Mouse (Mus musculus) megakaryocyte progenitor cell, adult 5-6 weeks (primary cell): ENCODE data around the gene Wwc2. TPM values are rescaled to one million over a fixed set of nuclear protein-coding genes. Genes with fewer than 3 reads are reported as not detected.

Experiments used
- ATAC-seq: replicated peaks from 2 replicates; pipeline ENCODE4 v1.8.0; 2016; ENCODE audit warnings: mild to moderate bottlenecking, moderate TSS enrichment, inconsistent platforms; ENCODE audit not compliant: poor library complexity
- total RNA-seq, 2 experiments: library from RNA; stranded (forward) in 1 of 2; stranded (reverse) in 1 of 2; fragments of 157-497, 149-512 nt in 1 of 2; fragments of 200-1000 nt in 1 of 2; gene quantifications; 2 replicates each; pipeline versions ENCODE4 v1.2.3 to v1.2.4; 2015 to 2017

Gene Wwc2
- total RNA-seq, 2 experiments from 2014 or later, result 5.2 to 6.3 TPM

DNA sequence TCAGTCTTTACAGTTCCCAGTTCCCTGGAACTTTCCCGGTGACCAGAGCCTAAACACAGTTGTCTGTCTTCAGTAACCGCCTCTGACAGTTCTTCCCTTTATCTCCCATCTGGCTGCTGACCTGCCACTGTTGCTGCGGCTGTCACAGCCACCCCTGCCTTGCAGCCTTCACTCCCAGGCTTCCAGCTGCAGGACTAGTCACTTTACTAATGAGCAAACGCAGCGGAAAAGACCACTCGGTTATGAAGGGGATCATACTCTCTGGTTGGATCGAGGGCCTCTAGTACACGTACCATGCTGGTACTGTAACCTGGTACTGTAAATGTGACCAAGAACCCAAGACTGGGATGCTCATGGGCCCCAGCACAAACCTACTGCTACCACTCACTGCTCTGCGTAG is 83.7 kb downstream of the Wwc2 start:
- no peak for ATAC-seq

DNA sequence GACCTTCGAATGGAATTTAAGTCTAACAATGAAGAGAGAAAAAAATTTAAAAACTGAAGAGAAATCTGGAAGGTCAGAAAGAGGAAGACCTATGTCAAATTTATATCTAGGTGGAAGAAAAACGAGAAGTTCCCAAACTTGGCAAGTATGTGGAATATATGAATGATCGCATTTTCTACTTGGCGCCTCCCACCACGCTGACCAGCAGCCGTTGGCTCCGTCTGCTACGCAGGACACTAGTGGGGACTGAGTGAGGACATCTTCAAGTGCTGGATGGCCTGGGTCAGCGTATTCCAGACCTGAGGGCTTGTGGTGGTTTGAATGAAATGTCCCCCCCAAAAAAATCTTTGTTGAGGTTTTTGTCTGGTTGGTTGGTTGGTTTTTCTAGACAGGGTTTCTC is 84.6 kb downstream of the Wwc2 start:
- ATAC-seq, result 0 out of 2 replicates have a peak, but pooled peaks have one; percentile 54

DNA sequence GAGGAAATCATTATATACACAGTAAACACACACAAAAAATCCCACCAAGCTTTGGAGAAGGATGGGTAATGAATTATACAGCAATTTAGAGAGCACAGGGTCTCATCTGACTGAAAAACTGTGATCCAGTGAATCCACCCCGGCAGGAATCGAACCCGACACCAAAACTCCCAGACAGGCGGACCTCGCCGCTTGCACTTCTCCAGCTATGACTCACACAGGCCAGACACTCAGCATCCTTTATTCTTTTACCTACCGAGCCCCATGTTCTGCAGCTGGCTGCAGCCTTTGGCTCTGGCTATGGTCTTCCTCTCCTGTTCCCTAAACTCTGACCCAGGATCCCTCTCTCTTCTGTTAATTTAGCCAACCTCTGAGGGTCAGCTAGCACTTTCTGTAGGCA is 85.5 kb downstream of the Wwc2 start:
- no peak for ATAC-seq

DNA sequence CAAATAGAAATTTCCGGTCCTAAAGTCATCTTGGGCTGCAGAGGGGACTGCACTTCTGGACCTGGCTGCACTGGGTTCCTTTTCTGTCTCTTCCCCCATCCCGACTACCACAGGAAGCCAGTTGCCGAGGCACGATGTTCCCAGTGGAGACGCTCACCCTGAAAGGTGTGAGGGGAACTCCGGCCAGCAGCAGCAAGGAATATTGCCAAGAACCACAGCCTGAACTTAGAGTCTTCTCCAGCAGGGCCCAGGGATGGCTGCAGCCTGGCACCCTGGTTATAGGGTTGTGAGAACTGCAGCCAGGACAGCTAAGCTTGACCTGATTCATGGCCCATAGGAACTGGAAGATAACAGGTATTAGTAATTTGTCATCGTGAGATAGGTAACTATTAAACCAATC is 86.7 kb downstream of the Wwc2 start:
- ATAC-seq, result no peak

DNA sequence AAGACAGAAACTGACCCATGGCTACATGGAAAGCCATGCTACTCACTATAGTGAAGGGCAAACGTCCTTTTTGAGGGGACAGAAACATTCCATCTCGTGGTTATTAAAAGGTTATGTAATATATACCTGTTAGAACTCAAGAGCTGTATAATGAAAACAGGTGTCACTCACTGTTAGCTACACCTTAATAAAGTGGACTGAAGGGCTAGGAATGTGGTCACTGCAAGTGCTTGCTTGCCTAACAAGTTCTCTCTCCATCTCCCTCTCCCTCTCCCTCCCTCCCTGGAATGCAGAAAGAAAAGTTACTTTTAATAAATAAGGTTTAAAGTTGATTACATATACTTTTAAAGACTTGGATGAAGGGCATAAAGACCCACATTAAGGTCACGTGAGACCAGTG is 88.0 kb downstream of the Wwc2 start:
- no peak for ATAC-seq

DNA sequence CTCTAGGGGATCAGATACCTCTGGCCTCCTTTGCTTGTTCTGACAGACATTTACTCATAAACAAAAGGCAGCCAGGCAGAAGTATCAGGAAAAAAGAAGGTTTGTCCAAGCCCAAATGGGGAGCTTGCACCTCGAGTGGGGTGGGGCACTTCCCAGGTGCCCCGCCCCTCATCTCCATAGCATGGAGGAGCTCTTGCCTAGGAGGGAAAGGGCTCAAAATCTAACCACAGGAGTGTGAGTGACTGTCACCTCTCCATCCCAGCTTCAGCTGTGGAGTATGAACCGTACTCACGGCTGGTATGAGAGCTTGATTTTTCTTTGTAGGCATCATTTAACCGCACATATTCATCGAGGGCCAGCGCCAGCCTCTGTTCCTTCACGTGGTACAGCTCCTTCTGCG is 90.4 kb downstream of the Wwc2 start:
- ATAC-seq, result no peak

DNA sequence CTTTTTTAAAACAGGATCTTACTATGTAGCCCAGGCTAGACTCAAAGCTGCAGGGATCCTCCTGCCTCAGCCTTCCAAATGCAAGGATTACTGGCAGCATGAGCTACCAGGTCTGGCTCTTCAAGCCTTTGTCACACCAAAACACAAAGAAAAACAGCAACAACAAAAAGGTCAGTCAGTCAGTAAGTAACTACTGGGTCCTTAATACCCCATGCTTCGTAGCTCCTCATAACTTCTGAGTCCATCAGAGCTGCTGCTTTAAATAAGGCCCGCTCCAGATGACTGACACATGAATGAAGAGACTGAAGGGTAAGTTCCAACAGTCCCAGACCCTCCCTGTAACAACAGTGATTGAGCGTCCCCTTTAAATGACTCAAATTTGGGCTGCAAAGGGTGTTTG is 90.8 kb downstream of the Wwc2 start:
- ATAC-seq, result no peak

DNA sequence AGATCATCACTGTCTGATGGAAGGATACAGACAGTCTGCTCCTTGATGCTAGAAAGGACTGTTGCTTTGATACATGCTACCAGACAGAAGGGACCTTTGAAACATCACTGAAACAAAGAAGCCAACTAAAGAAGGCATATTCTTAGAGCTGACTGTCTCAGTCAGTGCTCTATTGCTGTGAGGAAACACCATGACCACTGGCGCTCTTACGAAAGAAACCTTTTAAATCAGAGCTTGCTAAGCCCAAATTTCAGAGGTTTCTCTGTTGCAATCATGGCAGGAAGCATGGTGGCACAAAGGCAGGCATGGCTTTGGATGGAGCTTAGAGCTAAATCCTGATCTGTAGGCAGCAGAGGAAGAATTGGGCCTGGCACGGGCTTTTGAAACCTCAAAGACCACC is 98.3 kb downstream of the Wwc2 start:
- peak; percentile 63 for ATAC-seq

DNA sequence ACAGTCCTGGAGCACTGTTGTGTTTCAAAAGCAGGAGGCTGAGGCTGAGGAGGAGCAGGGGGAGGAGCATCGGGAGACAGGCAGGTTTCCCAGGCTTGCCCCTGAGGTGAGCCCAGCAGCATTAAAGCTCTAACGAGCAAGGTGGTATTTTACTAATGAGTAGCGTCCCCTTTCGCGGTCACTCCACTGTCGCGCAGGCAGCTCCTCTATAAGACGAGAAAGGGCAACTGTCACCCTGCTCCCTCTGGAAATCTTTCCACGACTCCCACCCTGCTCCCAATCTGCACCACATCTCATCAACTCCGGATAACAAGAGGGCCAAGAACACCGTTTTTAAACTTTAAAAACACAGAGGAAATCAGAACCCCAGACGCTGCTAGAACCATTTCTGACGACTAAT is 99.1 kb downstream of the Wwc2 start:
- ATAC-seq, result no peak

DNA sequence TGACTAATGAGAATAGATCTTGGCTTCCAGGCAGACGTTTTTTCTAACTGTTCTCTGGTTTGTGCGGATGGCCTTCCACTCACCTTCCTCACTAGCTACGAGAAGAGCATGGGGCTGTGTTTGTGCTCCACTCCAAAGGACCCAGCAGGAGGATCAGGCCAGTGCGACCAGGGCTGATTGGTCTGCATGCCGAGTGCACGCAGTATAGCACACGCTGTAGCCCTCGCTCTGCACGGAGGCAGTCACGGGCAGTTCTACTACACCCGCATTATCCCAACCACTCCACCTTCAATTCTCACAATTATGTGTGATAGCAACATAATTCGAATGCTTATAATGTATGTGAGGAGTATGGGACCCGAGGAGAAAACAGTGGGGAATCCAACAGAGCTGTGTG is 99.9 kb downstream of the Wwc2 start:
- ATAC-seq, result no peak

DNA sequence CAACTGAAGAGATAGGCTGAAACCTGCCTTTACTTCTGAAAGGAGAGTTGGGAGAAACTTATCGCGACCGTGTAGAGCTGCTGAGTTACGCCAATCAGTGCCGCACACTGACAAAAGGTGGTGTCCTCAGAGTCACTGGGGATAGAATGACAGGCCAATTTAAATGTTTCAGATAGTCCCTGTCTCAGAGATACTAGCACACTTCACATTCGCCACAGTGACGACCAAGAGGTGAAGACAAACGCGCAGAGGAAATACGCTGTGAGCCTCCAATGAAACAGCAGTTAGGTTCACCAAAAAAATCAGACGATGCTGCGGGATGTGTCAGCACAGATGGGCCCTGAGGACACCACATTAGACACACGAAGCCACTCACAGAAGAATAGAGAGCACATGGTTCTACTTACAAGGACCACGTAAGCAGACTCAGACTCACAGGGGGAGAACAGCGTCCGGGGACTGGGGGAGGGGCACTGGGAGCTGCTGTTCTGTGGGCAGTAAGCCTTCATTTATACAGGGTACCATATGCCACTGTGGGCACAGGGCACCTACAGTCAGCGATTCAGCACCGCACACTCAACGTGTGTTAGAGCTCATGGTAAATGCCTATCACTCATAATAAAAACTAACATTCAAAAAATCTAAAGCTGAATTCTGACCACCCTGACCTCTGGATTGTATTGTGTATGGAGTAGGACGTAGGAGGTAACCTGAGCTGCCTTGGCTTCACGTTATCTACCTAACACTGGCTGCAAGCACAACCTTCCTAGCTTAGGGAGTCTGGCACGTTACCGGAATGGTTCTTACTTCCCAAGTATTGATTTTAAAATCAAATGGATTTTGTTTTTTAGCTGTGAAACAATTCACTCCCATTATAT is 100.5 kb downstream of the Wwc2 start:
- ATAC-seq, result no peak

DNA sequence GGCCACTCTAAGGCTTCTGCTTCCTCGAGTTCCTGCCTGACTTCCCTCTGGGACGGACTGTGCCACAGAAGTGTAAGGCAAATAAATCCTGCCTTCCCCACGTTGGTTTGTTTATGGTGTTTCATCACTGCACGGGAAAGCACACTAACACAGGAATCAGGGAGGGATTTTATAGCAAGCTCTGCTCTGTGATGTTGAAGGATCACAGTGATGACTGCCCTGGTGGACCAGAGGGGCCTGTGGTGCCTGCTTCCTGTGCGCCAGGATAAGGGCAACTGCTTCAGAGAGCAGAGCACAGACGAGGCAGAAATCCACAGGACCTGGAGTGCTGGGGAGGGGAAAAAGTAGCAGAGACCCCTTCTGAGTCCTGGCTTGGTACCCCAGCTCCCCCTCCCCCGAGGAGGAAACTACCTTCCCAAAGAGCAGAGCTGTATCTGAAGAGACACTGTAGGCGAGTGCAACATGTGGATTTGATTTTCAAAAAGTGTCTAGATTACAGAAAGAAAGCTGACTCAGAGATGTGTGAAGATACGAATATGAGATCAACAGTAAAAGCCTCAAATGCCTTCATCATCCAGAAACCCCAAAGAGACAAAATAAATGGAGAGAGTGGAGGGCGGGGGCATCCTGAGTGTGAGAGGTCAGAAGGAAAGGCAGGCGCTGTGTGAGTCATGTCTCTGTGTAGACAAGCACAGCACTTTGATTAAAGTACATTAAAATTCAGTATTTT is 101.7 kb downstream of the Wwc2 start:
- ATAC-seq, result no peak

DNA sequence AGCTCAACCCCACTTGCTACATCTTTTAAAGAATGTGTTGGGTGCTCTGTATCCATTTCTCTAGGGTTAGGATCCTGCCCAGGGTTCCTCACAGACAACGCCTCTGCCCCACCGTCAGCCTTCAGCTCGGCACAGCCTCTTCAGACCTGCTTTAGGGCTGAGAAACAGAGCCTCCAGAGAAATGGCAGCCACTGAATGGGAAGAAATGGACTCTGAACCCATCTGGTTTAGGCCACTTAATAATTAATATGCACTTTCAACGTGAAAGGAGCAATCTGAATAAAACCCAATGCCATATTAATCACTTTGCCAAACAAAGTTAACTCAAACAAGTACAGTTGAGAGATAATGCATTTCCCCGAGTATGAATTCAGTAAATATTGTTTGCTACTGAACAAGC is 106.4 kb downstream of the Wwc2 start:
- no peak for ATAC-seq

DNA sequence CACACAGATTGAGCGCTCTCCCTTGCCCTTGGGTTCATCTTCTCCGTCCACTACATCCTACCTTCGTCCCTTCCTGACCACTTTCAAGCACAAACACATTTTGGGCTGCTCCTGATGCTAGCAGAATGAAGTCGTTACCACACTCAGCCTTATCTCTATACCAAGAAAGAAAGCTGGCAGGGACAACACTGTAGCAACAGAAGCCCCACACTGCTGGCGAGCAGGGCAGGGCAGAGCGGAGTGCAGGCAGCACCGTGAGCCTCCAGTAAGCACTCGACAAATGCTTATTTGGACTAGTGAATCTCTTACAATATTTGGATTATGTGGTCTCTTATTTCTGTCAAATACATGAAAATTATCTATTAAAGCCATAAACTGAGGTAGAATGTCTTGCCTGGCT is 107.0 kb downstream of the Wwc2 start:
- peak; percentile 55 for ATAC-seq

DNA sequence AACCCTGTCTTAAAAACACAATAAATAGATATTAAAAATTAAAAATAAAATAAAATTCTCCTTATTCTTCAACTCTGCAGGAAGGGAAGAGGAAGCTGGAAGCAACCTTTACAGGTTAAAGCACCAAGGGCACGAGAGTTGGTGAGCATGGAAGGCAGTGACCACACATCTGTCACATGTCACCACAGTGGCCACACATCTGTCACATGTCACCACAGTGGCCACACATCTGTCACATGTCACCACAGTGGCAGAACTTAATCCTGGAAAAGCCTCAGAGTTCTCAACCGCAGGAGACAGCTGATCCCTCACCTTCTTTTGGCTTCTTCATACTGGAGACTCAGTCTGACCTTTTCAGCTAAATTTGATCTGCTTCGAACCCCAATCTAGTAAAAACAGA is 112.2 kb downstream of the Wwc2 start:
- ATAC-seq, result peak; percentile 52

DNA sequence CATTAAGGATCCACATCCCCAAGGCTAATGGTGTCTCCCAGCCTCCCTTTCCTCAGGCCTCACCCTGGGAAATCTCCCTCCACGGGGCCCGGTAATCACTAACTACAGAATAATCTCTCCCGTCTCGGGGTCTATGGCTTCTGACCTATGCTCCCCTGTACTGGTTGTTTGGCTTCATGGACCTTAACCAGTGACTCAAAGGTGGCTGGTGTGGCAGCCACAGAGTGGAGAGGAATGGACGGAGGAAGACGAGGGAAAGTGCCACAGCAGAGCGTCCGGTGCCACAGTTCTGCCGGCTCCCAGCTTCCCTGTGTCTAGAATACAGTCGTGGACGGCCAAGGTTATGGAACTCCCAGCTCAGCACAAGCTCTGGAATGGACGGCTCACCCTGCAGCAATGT is 114.9 kb downstream of the Wwc2 start:
- no peak for ATAC-seq

DNA sequence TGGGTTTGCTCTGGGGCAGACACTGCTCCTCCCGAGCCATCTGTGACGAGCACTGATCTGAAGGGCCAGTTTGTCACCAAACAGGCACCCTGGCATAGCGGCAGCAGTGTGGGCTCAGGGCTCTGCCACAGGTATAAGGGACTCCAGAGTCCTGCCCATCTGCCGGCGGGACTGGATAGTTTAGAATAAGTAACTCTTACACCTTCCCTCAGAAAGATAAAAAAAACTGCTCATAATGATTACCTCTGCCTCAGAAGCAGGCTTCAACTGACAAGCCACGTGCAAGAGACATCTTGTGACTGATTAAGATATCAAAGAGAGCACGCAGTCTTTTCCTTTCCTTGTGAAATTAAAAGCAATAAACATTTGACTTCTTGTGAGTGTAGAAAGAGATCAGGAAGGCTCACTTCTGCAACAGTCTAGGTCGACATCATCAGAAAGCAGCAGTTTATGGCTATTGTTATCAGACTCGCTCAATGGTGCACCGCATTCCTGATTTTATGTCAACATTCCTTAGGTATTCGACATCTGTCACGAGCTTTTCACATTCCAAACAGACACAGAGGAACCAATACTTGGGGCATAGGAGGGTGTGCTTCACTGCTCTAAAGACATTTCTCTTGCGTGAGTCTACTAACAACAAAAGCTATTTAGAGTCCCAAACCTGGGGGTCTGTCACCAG is 116.1 kb downstream of the Wwc2 start:
- ATAC-seq, result peak; percentile 13; the same call in 1 of the 2 replicates

DNA sequence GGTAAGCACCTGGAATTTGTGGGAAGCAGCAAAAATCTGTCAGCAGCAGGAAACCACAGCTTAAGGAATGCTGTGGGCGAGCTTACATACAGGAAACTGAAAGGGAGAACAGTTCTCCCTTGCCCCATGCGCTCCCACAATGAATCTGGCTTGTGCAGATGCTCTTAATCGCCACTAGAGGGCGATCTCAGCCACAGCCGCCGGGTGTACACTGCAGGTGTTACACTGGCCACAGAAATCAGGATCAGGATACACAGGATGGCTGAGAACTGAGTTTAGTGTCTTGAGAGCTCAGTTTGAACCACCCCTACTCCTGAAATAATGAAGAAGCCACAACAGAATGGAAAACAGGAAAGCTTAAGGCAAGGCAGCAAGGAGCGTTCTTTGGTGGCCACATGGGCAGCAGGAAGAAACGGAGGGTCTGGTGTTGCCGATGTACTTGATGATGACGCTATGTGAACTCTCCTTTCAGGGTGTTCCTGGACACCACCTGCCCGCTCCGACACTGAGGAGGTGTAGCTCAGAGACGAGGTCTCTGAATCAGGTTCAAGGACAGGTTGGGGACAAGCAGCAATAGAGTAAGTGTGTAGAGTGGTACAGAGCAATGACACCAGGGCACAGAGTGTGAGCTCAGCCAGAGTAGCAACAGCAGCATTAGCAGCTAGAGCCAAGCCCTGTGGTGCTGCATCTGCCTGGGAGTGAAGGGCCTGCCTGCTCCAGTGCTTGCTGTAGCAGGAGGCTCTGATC is 118.2 kb downstream of the Wwc2 start:
- ATAC-seq, result peak; percentile 91

DNA sequence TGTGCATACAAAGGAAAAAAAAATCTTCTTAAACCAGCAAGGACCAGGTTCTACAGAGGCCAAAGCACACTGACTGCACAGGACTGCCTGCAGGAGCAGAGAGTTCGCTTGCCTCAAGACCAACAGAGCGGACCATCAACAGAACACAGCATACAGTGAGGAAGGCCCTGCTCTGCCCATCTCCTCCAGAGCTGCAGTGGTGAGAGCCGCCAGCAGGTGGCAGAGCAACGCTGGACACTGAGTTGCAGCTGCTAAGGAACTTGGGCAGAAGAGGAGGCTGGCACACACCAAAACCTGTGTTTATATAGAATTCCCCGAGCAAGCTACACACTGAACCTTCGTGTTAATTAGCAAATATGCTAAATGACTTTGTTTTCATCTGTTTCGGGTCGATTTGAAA is 123.7 kb downstream of the Wwc2 start:
- ATAC-seq, result peak; percentile 98

DNA sequence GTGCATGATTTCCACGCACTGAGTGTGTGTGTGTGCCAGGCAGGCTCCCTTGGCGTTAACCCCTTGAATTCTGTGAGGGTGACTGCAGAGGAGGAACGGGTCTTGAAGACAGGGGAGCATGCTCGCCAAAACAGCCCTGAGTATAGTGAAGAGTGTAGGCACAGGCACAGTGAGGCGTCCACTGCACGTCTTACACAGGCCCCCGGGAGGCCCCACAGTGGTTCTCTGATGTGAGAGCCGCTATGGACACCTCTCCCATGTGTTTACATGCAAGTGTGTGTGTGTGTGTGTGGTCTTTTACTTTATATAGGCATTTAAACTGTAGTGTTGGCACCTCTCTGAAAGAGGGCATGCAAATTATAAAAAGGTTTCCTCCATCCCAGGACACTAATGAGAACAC is 124.2 kb downstream of the Wwc2 start:
- ATAC-seq, result no peak

DNA sequence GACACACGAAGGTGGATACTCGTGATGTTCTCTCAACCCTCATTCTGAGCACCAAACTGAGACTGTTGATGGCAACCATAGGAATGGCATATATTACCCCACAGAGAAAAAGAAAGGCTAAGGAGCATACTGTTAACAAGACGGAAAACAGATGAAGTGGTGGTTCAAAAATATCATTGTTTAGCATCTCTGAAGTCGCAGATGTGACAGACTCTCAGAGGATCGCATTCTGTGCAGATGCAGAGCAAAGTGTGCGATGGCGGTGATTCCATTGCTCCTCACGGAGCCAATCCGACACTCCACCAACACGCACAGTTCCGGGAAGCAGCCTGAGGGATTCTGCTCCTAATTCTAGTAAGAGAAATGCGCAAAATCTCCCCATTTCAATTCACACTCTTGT is 131.5 kb downstream of the Wwc2 start:
- no peak for ATAC-seq
